Mouse (Mus musculus) Patski (cell line): ENCODE measurements at regions not wholly inside any gene's neighbourhood (a gene's known extent, or its start where the extent isn't known, plus 50 kb on each side); places are given as distances from the start of the nearest gene placed in this dataset.

ENCODE experiments used
- ATAC-seq: fragments of 100-300 bp; one replicate; pipeline ENCODE4 v1.8.0; 2021
- CTCF ChIA-PET: fragments of 350-600 bp; sonication (Branson Sonifier 250); formaldehyde crosslinking; loops from one replicate; lab custom pipeline; 2022; ENCODE audit warnings: inconsistent platforms; lab: Charles Lee
- POLR2A ChIA-PET: fragments of 350-600 bp; sonication (Branson Sonifier 250); formaldehyde crosslinking; loops from one replicate; lab custom pipeline; 2022; ENCODE audit warnings: antibody characterized with exemption, inconsistent platforms; lab: Charles Lee
- DNase-seq: peaks from one replicate; pipeline ENCODE4 v3.0.0-alpha.2; 2011; ENCODE audit warnings: low read depth, low spot score
- H3K27me3 ChIP-seq: fragments of 371-371 bp; one replicate; pipeline ENCODE4 v1.5.1; 2021
- CTCF ChIP-seq: fragments of 100-300 bp; IDR thresholded peaks from one replicate; pipeline ENCODE4 v1.5.1; 2021
- in situ Hi-C: fragments of 300-500 bp; cut with MboI; formaldehyde crosslinking; loops from 3 replicates; pipeline ENCODE4 v1.11.1; 2018; ENCODE audit warnings: low pct_unique_long_range_greater_than_20kb, mixed read lengths

- DNase-seq: no peak
- in situ Hi-C loops: loop anchor here (25.0 kb wide), 1 partner anchor 329 kb away; no protein-coding TSS in a partner anchor
- H3K27me3 ChIP-seq: peaks cover 25% of the 10 kb centered on the region
- no peak for TF ChIP-seq CTCF
- ChIA-PET CTCF (interaction anchor here (1.2 to 2.2 kb wide), 3 partner anchors 17 to 23 kb away, joined by 3 to 6 read pairs (median 4); no protein-coding TSS in a partner anchor), POLR2A (no interaction called here)
- ATAC-seq: no peak
Observed at GRCm38 (mm10) chr6:97741427-97741826, 65.4 kb upstream of the Mitf start.

DNA sequence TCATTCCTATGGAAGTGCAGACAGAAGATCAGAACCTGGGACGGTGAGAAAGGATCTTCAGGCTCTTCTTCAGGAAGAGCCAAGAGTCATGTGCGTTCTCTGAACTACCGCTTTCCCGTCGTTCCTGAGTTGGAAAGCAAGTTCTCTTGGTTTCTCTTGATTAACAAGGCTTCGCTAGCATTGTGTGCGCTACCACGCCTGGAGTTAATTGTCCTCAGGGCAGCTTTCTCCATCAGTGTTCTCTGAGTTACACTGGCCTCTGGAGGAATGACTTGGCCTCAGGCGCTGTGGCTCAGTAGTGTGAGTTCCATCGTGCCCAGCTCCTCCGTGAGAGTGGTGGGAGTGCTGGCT is 66.0 kb upstream of the Mitf start:
- CTCF ChIA-PET: interaction anchor here (1.2 to 2.2 kb wide), 2 partner anchors 16 to 24 kb away, joined by 3 to 6 read pairs; no protein-coding TSS in a partner anchor
- in situ Hi-C loops: loop anchor here (25.0 kb wide), 1 partner anchor 329 kb away; no protein-coding TSS in a partner anchor
- DNase-seq (no peak), ATAC-seq (no peak)
- TF ChIP-seq CTCF: no peak
- POLR2A ChIA-PET: no interaction called here
- H3K27me3 ChIP-seq: peaks cover 19% of the 10 kb centered on the region

- peaks cover 18% of the 10 kb centered on the region for H3K27me3 ChIP-seq
- ATAC-seq (no peak), DNase-seq (no peak)
- ChIA-PET POLR2A (no interaction called here), CTCF (interaction anchor here (1.1 to 2.2 kb wide), 5 partner anchors 16 to 488 kb away, joined by 3 to 6 read pairs (median 4); partner anchors contain the start of gene Lmod3)
- TF ChIP-seq CTCF: peak; percentile 84
- in situ Hi-C loops: loop anchor here (25.0 kb wide), 1 partner anchor 328 kb away; no protein-coding TSS in a partner anchor
Observed at GRCm38 (mm10) chr6:97740107-97740850, 66.6 kb upstream of the Mitf start.

GRCm38 (mm10) chr6:97738846-97739245 is 68.0 kb upstream of the Mitf start:
- ATAC-seq (no peak), DNase-seq (no peak)
- peaks cover 18% of the 10 kb centered on the region for H3K27me3 ChIP-seq
- no peak for TF ChIP-seq CTCF
- ChIA-PET POLR2A (no interaction called here), CTCF (interaction anchor here (1.3 kb wide), 1 partner anchor 487 kb away, joined by 3 read pairs; the partner anchor contains the start of gene Lmod3)
- in situ Hi-C loops: loop anchor here (10.0 to 25.0 kb wide), 3 partner anchors 204 to 464 kb away; no protein-coding TSS in a partner anchor

DNA sequence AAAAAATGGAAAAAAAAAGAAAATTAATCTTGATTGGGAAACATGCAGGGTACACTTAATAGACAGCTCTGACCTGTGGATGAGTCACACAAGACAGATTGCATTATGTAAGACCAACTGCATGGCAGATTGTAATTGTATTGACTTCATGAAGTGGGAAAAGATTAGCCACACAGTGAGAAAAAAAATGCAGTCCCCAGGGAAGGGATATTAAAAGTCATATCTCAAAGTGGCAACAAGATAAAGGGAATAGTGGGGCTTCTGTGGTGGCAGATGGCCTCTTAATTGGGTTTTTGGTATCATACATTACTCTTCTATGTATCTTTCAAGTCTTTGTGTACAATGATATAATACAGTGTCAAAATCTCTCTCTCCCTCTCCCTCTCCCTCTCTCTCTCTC is 76.0 kb upstream of the Mitf start:
- TF ChIP-seq CTCF: no peak
- CTCF ChIA-PET: no interaction called here
- in situ Hi-C loops: loop anchor here (10.0 to 25.0 kb wide), 3 partner anchors 196 to 456 kb away; no protein-coding TSS in a partner anchor

DNA sequence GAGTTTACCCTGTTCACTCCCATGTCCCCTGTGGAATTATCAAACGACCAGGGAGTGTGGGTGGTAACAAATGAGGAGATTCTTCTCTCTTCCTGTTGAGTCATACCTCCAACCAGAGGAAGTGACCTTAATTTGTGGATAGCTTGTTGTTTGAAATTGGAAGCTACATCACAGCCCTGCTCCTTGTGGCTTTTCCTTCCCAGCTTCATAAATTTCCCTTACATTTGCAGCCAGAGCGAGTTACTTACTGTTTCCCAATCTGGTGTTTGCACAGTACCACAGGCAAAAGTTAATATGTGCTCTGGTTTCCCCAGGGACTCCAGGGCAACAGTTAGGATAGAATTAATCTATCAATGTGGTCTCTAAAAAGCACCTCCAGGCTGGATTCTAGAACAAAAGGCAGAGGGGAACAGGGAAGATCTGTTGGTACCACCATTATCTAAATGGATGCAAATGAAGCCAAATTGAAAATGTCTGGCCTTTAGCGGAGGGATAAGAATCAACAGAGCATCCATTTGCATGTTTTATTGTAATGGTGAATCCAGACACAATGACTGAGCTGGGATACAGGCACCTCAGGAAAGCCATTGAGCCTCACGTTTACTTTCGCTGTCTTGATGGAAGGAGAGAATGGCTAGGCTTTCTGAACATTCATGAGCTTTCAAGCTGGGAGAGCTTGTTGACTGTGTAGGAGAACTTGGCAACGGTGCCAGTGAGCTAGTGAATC is 88.5 kb upstream of the Mitf start:
- CTCF ChIA-PET: interaction anchor here (1.0 to 1.5 kb wide), 2 partner anchors 44 to 59 kb away, joined by 3 to 4 read pairs; no protein-coding TSS in a partner anchor
- ATAC-seq (no peak), DNase-seq (no peak)
- H3K27me3 ChIP-seq: peaks cover 9% of the 10 kb centered on the region
- in situ Hi-C loops: no loop called here
- POLR2A ChIA-PET: no interaction called here
- TF ChIP-seq CTCF: no peak

More for the DNA sequence above, 76.0 kb upstream of the Mitf start:
- DNase-seq: no peak
- peaks cover 31% of the 10 kb centered on the region for H3K27me3 ChIP-seq
- POLR2A ChIA-PET: no interaction called here
- ATAC-seq: no peak

- ChIA-PET CTCF (no interaction called here), POLR2A (no interaction called here)
- no peak for ATAC-seq
- TF ChIP-seq CTCF: no peak
- peaks cover 39% of the 10 kb centered on the region for H3K27me3 ChIP-seq
- in situ Hi-C loops: no loop called here
- no peak for DNase-seq
Observed at GRCm38 (mm10) chr6:97707401-97707800, 90.1 kb upstream of the Frmd4b start.

GRCm38 (mm10) chr6:97704361-97704760 is 87.0 kb upstream of the Frmd4b start:
- TF ChIP-seq CTCF: no peak
- no peak for DNase-seq
- CTCF ChIA-PET: no interaction called here
- no peak for ATAC-seq
- peaks cover 42% of the 10 kb centered on the region for H3K27me3 ChIP-seq
- POLR2A ChIA-PET: no interaction called here
- in situ Hi-C loops: no loop called here

GRCm38 (mm10) chr6:97699752-97700098 is 82.4 kb upstream of the Frmd4b start:
- ChIA-PET POLR2A (no interaction called here), CTCF (no interaction called here)
- ATAC-seq (no peak), DNase-seq (no peak)
- in situ Hi-C loops: no loop called here
- TF ChIP-seq CTCF: no peak
- peaks cover 46% of the 10 kb centered on the region for H3K27me3 ChIP-seq

DNA sequence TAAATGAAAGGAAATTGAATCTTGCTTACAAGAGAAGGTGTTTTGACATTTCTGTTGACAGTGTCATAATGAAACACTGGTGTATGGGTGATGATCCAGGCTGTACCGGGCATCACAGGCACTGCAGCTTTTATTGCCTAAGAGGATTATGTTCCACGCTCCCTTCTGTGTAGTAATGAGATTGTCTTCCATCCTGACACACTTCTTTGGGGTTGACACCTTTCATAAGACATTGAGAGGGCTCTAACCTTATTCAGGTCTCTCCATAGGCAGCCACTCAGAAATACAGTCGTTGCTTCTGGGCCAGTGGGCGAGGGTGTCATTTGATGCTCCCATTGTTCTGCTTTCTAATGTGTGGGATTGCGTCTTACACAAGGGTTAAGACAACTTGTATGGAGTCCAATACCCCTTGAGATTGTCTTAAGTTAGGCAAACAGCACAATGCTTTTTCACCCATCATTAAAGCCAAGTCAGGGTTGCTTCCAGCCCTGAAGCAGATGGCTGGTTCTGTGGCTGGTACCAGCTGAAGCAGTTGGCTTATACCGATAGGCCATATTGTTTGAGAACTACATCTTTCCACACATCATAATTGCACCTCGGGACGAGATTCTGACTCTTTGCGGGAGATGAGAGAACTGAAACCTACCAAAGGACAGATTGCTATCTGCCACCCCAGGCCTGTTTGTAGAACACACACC is 81.9 kb upstream of the Frmd4b start:
- ChIA-PET POLR2A (no interaction called here), CTCF (no interaction called here)
- no peak for ATAC-seq
- no peak for TF ChIP-seq CTCF
- DNase-seq: no peak
- in situ Hi-C loops: no loop called here
- peaks cover 44% of the 10 kb centered on the region for H3K27me3 ChIP-seq
